ENCODE assay signal across 8 mouse cellular contexts in the genomic region with DNA sequence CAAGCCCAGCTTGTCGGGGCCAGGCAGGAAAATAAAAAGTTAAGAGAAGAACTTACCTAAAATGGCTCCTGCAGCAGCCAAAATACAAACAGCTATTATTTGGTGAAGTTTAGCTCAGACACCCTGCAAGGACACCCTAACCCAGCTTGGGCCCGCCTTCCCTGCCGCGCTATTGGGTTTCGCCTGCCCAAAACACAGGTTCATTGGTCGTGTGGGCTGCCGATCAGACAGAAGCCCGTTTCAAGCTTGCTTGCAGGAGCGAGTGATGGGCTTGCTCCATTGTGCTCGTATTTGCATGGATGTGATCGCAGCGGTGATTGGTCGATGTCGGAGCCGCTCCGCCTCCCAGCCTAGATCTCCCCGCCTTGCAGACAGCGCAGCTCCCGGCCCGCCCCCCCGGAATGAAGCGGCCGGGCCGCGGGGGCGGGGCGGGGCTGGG. TPM values are rescaled to one million over a fixed set of nuclear protein-coding genes. Genes with fewer than 3 reads are reported as not detected.
DNase-seq lines count a peak whose midpoint lies in the region; ATAC-seq and TF ChIP-seq lines count a peak whose summit lies in the region.

A gene (minus strand): TSS at position 143 of the 439 bp plus-strand sequence.

- H3K4me2 ChIP-seq in embryonic facial prominence, embryonic 13.5 days, result peak within 1 kb of the TSS; percentile 74
- peak within 1 kb of the TSS; percentile 75 for H3K4me2 ChIP-seq in limb, embryonic 12.5 days
- H3K4me2 ChIP-seq in midbrain, embryonic 15.5 days, result peak within 1 kb of the TSS; percentile 70

- H3K36me3 ChIP-seq in embryonic facial prominence, embryonic 13.5 days, result 0 out of 2 replicates have a peak, but pooled peaks cover 3% of the 10 kb centered on the region
- no peaks in the 10 kb centered on the region for H3K36me3 ChIP-seq in kidney, adult 2 months (ENCODE audit: control insufficient read depth, insufficient read depth, low read length)
- peaks cover 3% of the 10 kb centered on the region; the same call in 1 of the 2 replicates for H3K36me3 ChIP-seq in limb, embryonic 12.5 days
- no peaks in the 10 kb centered on the region for H3K36me3 ChIP-seq in midbrain, embryonic 15.5 days (replicated peaks)
- H3K36me3 ChIP-seq in spleen, adult 2 months (ENCODE audit: control insufficient read depth, insufficient read depth, low read length), result no peaks in the 10 kb centered on the region

- H3K27me3 ChIP-seq in embryonic facial prominence, embryonic 13.5 days, result no peaks in the 10 kb centered on the region
- H3K27me3 ChIP-seq in kidney, adult 2 months (replicated peaks; ENCODE audit: control insufficient read depth, insufficient read depth, low read length), result no peaks in the 10 kb centered on the region
- no peaks in the 10 kb centered on the region for H3K27me3 ChIP-seq in limb, embryonic 12.5 days
- no peaks in the 10 kb centered on the region for H3K27me3 ChIP-seq in midbrain, embryonic 15.5 days (replicated peaks)
- H3K27me3 ChIP-seq in spleen, adult 2 months (ENCODE audit: control insufficient read depth, insufficient read depth, low read length), result no peaks in the 10 kb centered on the region

- peaks cover 31% of the 10 kb centered on the region for H3K4me1 ChIP-seq in embryonic facial prominence, embryonic 13.5 days
- H3K4me1 ChIP-seq in kidney, adult 2 months (ENCODE audit: control insufficient read depth, insufficient read depth, low read length), result peaks cover 5% of the 10 kb centered on the region
- H3K4me1 ChIP-seq in limb, embryonic 12.5 days (replicated peaks), result peaks cover 23% of the 10 kb centered on the region
- peaks cover 26% of the 10 kb centered on the region for H3K4me1 ChIP-seq in midbrain, embryonic 15.5 days
- H3K4me1 ChIP-seq in spleen, adult 2 months (ENCODE audit: control insufficient read depth, insufficient read depth, insufficient read length), result peaks cover 4% of the 10 kb centered on the region; the same call in 1 of the 2 replicates

- TF ChIP-seq POLR2A in kidney, adult 2 months (IDR thresholded peaks at IDR 0.05; ENCODE audit: low read depth, low read length), result no peak
- TF ChIP-seq POLR2A in spleen, adult 2 months (IDR thresholded peaks at IDR 0.05; ENCODE audit: low read depth, low read length), result peak; percentile 7; the same call in 1 of the 2 replicates

- peak; percentile 99 for ATAC-seq in embryonic facial prominence, embryonic 13.5 days (ENCODE audit: insufficient number of reproducible peaks, insufficient read depth, low FRiP score, low TSS enrichment, low read depth)
- peak; percentile 99 for ATAC-seq in limb, embryonic 12.5 days (ENCODE audit: insufficient number of reproducible peaks, insufficient read depth, low FRiP score, low TSS enrichment, low read depth)
- ATAC-seq in midbrain, embryonic 15.5 days (replicated peaks), result peak; percentile 99

- H3K4me3 ChIP-seq in embryonic facial prominence, embryonic 13.5 days, result peak within 1 kb of the TSS; percentile 96
- H3K4me3 ChIP-seq in kidney, adult 2 months (ENCODE audit: insufficient read depth, low read depth, low read length), result peak within 1 kb of the TSS; percentile 72
- H3K4me3 ChIP-seq in limb, embryonic 12.5 days (replicated peaks), result peak within 1 kb of the TSS; percentile 99
- peak within 1 kb of the TSS; percentile 77 for H3K4me3 ChIP-seq in midbrain, embryonic 15.5 days
- H3K4me3 ChIP-seq in spleen, adult 2 months (ENCODE audit: extremely low read depth, insufficient read depth, insufficient read length), result peak within 1 kb of the TSS; percentile 89

- H3K9me3 ChIP-seq in embryonic facial prominence, embryonic 13.5 days, result no peaks in the 10 kb centered on the region
- no peaks in the 10 kb centered on the region for H3K9me3 ChIP-seq in limb, embryonic 12.5 days
- no peaks in the 10 kb centered on the region for H3K9me3 ChIP-seq in midbrain, embryonic 15.5 days

- 0% methylated on average over 27 of the region's 27 CpGs for WGBS in embryonic facial prominence, embryonic 13.5 days
- WGBS in kidney, adult 2 months, result under 1% methylated on average over 27 of the region's 27 CpGs
- 0% methylated on average over 27 of the region's 27 CpGs for WGBS in limb, embryonic 12.5 days
- under 1% methylated on average over 23 of the region's 27 CpGs for WGBS in midbrain, embryonic 15.5 days
- 2% methylated on average over 25 of the region's 27 CpGs for WGBS in spleen, adult 2 months

- peak within 1 kb of the TSS; percentile 98 for H3K9ac ChIP-seq in embryonic facial prominence, embryonic 13.5 days
- peak within 1 kb of the TSS; percentile 99 for H3K9ac ChIP-seq in limb, embryonic 12.5 days (replicated peaks)
- H3K9ac ChIP-seq in midbrain, embryonic 15.5 days, result peak within 1 kb of the TSS; percentile 89

- peak; percentile 98 for DNase-seq in 3134 (ENCODE audit: extremely low read depth, insufficient read length, low spot score)
- DNase-seq in adrenal gland, postnatal 36 days, result peak; percentile 99
- DNase-seq in heart, adult 18-20 months, result peak; percentile 99 to 100
- peak; percentile 100 for DNase-seq in kidney, adult 2 months
- DNase-seq in spleen, adult 2 months (ENCODE audit: low read depth in 1 of 2, low spot score in 2 of 2), result peak; percentile 98 to 99

- TF ChIP-seq CTCF in kidney, adult 2 months (conservative IDR thresholded peaks at IDR 0.05; ENCODE audit: insufficient read depth, insufficient read length, low read depth, low read length), result no peak
- no peak for TF ChIP-seq CTCF in spleen, adult 2 months (IDR thresholded peaks at IDR 0.05; ENCODE audit: extremely low read depth, insufficient read depth, insufficient read length, insufficient replicate concordance)

- H3K27ac ChIP-seq in embryonic facial prominence, embryonic 13.5 days, result peak within 1 kb of the TSS; percentile 100
- H3K27ac ChIP-seq in kidney, adult 2 months (ENCODE audit: insufficient read depth, low read depth, low read length), result peak within 1 kb of the TSS; percentile 82
- H3K27ac ChIP-seq in limb, embryonic 12.5 days, result peak within 1 kb of the TSS; percentile 100
- peak within 1 kb of the TSS; percentile 94 for H3K27ac ChIP-seq in midbrain, embryonic 15.5 days
- peak within 1 kb of the TSS; percentile 92 for H3K27ac ChIP-seq in spleen, adult 2 months (ENCODE audit: insufficient read depth, low read length)

RNA-seq across cellular contexts. Expression of the gene that starts here (rescaled TPM):
- 10 to 100 TPM; 34.7 TPM for total RNA-seq in adrenal gland, postnatal 36 days (2021)
- 49.9 and 50.1 TPM in 2 replicates for polyA plus RNA-seq in embryonic facial prominence, embryonic 13.5 days (2015; fragmentation: Nextera tagmentation; extraction: Ambion mirVana)
- total RNA-seq in heart, adult 18-20 months (2021), result 10 to 100 TPM; 21.4 to 40.5 TPM
- 7.7 and 9.4 TPM in 2 replicates for polyA plus RNA-seq in kidney, adult 2 months (2012; rRNA removed)
- polyA plus RNA-seq in limb, embryonic 12.5 days (2016; fragmentation: Nextera tagmentation; extraction: Ambion mirVana), result 43.5 and 50.1 TPM in 2 replicates
- 36.9 and 40.8 TPM in 2 replicates for polyA plus RNA-seq in midbrain, embryonic 15.5 days (2015; fragmentation: Nextera tagmentation; extraction: Ambion mirVana)
- polyA plus RNA-seq in spleen, adult 2 months (2012; rRNA removed), result 7.9 and 9.5 TPM in 2 replicates

Comparison
In these comparisons a context has a peak if more than half of its experiments do, and no peak if none do; other contexts are left out.
1. Peak in every context shown above with its lines: DNase-seq, ATAC-seq, H3K4me3 ChIP-seq and H3K27ac ChIP-seq.